Mouse (Mus musculus) spleen, postnatal 4 days (tissue): ENCODE data around the gene Hist1h2bm.
A peak's percentile ranks its signal among the peaks of the same experiment; 100 is the strongest.

ENCODE experiments used
- DNase-seq, 2 experiments: peaks; one replicate each; pipeline ENCODE4 v3.0.0; 2022; ENCODE audit warnings: low spot score in 2 of 2

Hist1h2bm gene

DNA sequence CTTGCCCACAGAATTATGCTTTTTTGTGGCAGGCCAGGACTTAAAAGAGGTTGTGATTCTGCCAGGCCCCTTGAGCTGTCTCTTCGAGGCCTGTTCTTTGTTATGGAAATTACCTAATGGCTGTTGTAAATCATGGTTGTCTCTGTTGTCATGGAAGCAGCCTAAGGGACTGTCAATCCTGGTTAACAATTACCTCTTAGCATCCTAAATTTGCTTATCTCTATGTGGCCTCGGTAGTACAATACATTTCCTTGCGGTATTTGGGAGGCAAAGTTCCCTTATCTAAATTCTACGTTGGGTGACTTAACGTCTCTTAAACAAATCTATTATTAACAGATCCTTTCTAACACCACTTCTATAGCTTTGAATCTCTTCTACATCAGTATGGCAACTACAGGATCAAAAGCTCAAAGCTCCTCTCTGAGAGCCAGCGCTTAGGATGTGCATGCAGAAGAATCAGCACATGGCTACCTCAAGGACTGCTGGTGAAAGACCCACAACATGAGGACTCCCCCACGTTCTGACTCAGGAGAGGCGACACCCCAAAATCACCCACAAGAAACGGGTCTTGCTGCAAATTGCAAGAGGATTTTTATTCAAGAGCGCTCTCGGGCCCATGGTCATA lies 6.2 kb downstream of the Hist1h2bm start:
- no peak for DNase-seq

- DNase-seq: no peak
These were observed 7.7 kb downstream of the Hist1h2bm start for GRCm38 (mm10) chr13:21729544-21729943.

- peak in 1 of 2 experiments; percentile 61 for DNase-seq
These were observed 11.6 kb downstream of the Hist1h2bm start for GRCm38 (mm10) chr13:21733466-21733865.

DNA sequence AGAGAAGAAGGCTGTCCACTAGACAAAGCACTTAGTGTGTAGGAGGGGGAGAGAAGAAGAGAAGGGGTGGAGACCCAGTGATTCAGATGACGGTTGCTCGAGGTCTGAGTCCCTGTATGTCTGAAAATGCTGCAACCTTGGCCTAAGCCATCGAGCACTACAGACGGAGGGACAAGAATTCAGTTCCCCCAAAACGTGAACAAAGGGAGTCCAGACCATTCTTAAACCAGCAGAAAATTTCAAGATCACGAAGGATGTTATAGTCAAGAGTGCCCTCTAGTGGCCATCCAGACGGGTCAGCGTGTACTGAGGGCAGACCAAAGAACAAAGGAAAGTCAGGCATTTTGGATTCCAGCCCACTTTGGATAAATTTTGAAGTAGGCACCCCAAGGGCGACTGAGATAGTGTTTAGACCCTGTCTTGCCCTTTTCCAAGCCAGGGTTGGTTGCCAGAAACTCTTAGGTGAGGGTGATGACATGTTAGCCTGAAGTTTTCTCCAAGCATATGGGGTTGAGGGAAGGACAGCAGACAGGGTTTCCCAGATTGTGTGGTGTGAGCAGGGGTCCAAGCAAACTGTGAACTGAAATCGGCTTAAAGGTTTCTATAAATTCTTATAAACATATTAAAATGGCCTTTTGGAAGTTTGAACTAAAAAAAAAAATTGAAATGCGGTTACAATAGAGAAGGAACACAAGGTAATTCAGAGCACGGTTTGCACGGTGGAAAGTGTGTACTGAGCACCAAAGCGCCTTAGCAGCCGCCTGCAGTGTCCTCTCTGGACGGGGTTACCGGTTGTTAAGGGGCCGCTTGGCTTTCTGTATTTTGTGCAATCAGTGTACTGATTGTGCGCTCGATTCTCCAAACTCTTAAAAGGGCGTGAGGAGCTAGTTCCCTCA lies 12.4 kb downstream of the Hist1h2bm start:
- peak; percentile 80 to 88 for DNase-seq

DNA sequence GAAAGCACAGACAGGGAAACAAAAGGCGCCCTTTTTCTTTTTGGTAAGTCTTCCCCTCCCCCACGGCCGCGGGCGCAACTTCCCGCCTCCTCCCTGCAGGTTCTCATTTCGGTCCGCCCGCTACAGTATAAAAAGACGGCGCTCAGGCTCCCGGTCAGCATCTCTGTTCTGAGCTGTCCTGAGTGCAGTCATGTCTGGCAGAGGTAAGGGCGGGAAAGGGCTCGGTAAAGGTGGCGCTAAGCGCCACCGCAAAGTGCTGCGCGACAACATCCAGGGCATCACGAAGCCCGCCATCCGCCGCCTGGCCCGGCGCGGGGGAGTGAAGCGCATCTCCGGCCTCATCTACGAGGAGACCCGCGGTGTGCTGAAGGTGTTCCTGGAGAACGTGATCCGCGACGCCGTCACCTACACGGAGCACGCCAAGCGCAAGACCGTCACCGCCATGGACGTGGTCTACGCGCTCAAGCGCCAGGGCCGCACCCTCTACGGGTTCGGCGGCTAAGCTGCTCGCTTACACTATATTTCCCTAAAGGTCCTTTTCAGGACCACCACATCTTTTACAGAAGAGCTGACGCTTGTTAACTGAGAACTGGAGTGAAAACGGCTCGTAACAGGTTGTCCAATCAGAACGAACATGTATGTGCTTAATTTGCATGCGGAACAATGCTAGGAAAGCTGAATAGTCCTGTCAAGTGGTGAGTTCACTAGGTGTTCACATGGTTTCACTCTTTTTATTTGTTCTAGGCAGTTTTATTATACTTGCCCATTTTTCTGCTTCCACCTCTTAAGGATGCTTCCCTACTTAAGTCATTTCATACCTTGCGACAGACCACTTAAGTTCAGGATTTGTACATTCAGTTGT lies 13.3 kb downstream of the Hist1h2bm start, which contains the start of gene Hist1h4j:
TSS of gene Hist1h4j (plus strand) at position 159 of the 862 bp plus-strand sequence.
- DNase-seq: peak; percentile 87 to 92

DNA sequence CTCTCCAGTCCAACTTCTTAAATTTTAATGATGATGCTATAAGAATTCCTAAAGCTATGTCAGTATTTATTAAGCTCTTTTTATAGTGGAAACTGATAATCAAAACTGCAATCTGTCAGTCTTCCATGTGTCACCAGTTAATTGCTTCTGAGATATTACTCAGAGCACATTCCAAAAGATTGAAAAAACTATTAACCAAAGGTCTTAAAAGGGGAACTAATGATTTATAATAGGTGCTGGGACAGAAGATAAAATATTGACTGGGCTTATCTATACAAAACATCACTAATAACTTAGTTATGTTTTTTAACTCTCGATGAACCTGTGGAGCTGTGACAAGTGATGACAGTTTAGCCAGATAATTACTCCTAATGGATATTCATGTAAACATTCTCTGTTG lies 23.2 kb downstream of the Hist1h2bm start:
- no peak for DNase-seq

GRCm38 (mm10) chr13:21749387-21750158 lies 27.7 kb downstream of the Hist1h2bm start:
- peak in 1 of 2 experiments; percentile 24 for DNase-seq

GRCm38 (mm10) chr13:21750159-21751017 lies 28.5 kb downstream of the Hist1h2bm start, which contains the start of gene Hist1h4k:
Hist1h4k (minus strand) TSS chr13:21750505.
- DNase-seq: peak; percentile 96 to 98

DNA sequence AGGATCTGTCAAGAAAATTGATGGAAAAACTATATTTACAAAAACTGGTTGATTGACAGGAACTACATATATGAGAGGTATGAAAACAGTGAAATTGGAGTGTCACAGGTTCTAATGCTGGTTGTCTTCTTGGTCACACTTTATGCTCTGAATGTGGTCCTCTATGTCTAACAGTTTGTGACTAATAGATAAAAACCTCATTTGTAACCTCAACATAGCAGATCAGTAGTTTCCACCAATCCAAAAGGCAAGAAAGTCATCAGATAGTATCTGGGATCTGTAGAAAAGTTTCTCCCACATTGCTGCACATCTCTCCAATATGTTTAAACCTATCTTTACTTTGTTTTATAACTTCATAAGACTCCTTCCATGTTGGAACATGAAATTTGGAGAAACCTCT lies 29.6 kb downstream of the Hist1h2bm start:
- no peak for DNase-seq

- DNase-seq: no peak
These were observed 30.0 kb downstream of the Hist1h2bm start for GRCm38 (mm10) chr13:21751827-21752226.

DNA sequence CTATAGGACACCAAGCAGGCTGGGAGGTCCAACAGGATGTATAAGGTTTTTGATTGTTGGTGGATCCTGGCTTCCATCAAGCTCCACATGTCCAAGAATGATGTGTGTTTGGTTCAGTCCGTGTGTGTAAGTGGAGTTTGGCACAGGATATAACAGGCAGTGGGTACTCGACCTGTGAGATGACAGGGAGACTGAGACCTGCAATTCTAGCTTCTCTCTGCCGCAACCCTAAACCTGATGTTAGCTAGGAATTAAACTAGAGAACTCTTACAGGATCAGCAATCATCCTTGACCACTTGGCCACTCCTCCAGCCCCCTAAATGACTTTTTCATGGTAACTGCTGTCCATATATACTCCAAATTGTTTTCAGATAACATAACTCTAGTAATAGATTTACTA lies 30.5 kb downstream of the Hist1h2bm start:
- DNase-seq: peak in 1 of 2 experiments; percentile 32

GRCm38 (mm10) chr13:21753051-21753523 lies 31.2 kb downstream of the Hist1h2bm start:
- DNase-seq: no peak

GRCm38 (mm10) chr13:21753524-21754285 lies 31.9 kb downstream of the Hist1h2bm start, which contains the start of the genes Hist1h2ak and Hist1h2bn:
Hist1h2ak (minus strand) TSS chr13:21753827.
Hist1h2bn (plus strand) TSS chr13:21754123.
- DNase-seq: peak; percentile 86 to 92

- DNase-seq: peak; percentile 74 to 82
These were observed 32.6 kb downstream of the Hist1h2bm start for GRCm38 (mm10) chr13:21754294-21755001.

DNA sequence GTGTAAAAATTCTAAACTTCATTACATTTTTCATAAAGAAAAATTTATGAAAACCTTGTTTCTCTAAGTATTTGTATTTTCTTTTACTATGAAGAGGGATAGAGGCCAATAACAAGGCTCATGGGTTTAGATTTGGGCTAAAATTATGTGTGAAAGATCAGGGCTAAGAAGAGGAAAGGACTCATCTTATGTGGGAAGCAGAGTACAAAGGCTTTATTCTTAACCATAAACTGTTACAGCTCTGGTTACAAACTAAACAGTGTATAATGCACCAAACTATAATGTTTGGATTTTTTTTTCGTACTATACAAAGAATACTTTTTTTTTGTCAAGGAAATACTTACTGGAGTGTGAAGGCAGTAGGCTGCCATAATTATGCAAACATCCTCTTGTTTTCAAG lies 33.9 kb downstream of the Hist1h2bm start:
- no peak for DNase-seq
